Mouse (Mus musculus) small intestine, adult 2 months (tissue): ENCODE data around the gene Nkd1. TPM values are rescaled to one million over a fixed set of nuclear protein-coding genes. Genes with fewer than 3 reads are reported as not detected.

Experiments used
- H3K27ac ChIP-seq: fragments of 200-500 bp; 2 replicates; pipeline ENCODE4 v1.5.1; 2012; ENCODE audit warnings: low read depth, low read length, control low read depth, inconsistent platforms; ENCODE audit not compliant: insufficient read depth
- H3K27me3 ChIP-seq: fragments of 200-500 bp; 2 replicates; pipeline ENCODE4 v1.6.1; 2012; ENCODE audit warnings: mild to moderate bottlenecking, moderate library complexity, low read length, inconsistent platforms; ENCODE audit not compliant: control insufficient read depth, insufficient read depth
- H3K36me3 ChIP-seq: fragments of 200-500 bp; 2 replicates; pipeline ENCODE4 v1.6.1; 2012; ENCODE audit warnings: mild to moderate bottlenecking, low read length, control low read depth, inconsistent platforms; ENCODE audit not compliant: control insufficient read depth, insufficient read depth
- H3K4me1 ChIP-seq: fragments of 200-500 bp; 2 replicates; pipeline ENCODE4 v1.6.1; 2012; ENCODE audit warnings: low read length, inconsistent platforms, mixed read lengths; ENCODE audit not compliant: control insufficient read depth, insufficient read depth, insufficient read length
- H3K4me3 ChIP-seq: fragments of 200-500 bp; 2 replicates; pipeline ENCODE4 v1.5.1; 2012; ENCODE audit warnings: low read depth, mild to moderate bottlenecking, control low read depth, inconsistent platforms, low read length, moderate library complexity
- CTCF ChIP-seq: fragments of 200-500 bp; IDR thresholded peaks from 2 replicates; pipeline ENCODE4 v1.5.1; 2012; ENCODE audit warnings: low read depth, mild to moderate bottlenecking, control low read depth, inconsistent platforms, low read length, moderate library complexity, mixed read lengths; ENCODE audit not compliant: insufficient replicate concordance, insufficient read length; ENCODE audit errors: extremely low read depth
- POLR2A ChIP-seq: fragments of 200-500 bp; IDR thresholded peaks from 2 replicates; pipeline ENCODE4 v1.6.1; 2012; ENCODE audit warnings: low read depth, mild to moderate bottlenecking, control low read depth, inconsistent platforms, low read length, moderate library complexity
- WGBS: fragments of 180-500 bp; shearing (Covaris S2); methylation state at CpG from one replicate; pipeline ENCODE4 v1.1.7; 2018; 5-methylcytosine and 5-hydroxymethylcytosine counted together
- polyA plus RNA-seq: library from polyadenylated mRNA; depleted of rRNA; stranded (reverse); fragments of >200 nt; gene quantifications from 2 replicates; pipeline ENCODE4 v1.2.3, GENCODE M21; 2012

Gene Nkd1
- polyA plus RNA-seq, 1 experiment, result 18.3 TPM

DNA sequence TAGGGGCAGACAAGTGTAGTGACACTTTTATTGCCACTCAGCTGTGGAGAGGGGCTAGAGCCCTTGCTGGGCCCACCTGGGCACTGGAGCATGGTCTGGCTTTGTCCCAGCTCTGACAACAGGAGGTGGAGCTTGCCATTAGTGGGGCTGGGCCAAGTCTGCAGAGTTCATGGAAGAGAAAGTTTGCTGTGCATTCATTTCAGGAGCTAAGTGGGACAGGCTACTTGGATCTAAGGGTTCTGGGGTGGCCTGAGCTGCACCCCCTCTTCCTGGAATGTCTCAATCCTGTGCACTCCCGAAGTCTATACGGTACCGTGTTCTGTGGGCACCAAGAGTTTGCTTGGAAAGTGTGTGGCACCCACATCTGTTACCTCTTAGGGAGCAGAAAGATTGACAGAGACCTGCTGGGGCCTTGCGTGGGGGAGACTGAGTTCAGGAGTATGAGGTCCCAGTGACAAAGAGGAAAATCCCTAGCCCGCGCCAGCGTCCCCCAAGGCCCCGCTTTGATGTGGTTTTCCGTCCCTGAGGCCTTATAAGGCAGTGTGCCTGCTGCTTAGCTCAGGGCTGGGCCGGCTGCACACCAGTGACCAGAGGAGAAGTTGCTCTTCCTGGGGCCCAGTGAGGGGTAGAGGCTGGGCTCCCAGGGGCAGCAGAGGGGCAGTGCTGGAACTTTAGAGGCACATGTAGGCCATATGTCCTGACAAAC is 49.3 kb downstream of the Nkd1 start:
- H3K36me3 ChIP-seq, result no peaks in the 10 kb centered on the region
- no peak for TF ChIP-seq POLR2A
- TF ChIP-seq CTCF, result no peak

GRCm38 (mm10) chr8:88571434-88572184 is 50.5 kb downstream of the Nkd1 start:
- TF ChIP-seq CTCF, result no peak
- whole genome bisulfite sequencing, result 65% methylated on average over 14 of the region's 14 CpGs
- H3K27me3 ChIP-seq, result no peaks in the 10 kb centered on the region
- no peak overlapping the region for H3K4me3 ChIP-seq
- no peaks in the 10 kb centered on the region for H3K36me3 ChIP-seq
- peaks cover 3% of the 10 kb centered on the region for H3K4me1 ChIP-seq
- H3K27ac ChIP-seq, result peak overlapping the region; percentile 25; the same call in 1 of the 2 replicates

More for the DNA sequence above, 49.3 kb downstream of the Nkd1 start:
- H3K27ac ChIP-seq, result peak overlapping the region; percentile 25
- WGBS, result 68% methylated on average over 10 of the region's 10 CpGs
- peaks cover 4% of the 10 kb centered on the region; the same call in 1 of the 2 replicates for H3K4me1 ChIP-seq
- no peaks in the 10 kb centered on the region for H3K27me3 ChIP-seq
- H3K4me3 ChIP-seq, result no peak overlapping the region

DNA sequence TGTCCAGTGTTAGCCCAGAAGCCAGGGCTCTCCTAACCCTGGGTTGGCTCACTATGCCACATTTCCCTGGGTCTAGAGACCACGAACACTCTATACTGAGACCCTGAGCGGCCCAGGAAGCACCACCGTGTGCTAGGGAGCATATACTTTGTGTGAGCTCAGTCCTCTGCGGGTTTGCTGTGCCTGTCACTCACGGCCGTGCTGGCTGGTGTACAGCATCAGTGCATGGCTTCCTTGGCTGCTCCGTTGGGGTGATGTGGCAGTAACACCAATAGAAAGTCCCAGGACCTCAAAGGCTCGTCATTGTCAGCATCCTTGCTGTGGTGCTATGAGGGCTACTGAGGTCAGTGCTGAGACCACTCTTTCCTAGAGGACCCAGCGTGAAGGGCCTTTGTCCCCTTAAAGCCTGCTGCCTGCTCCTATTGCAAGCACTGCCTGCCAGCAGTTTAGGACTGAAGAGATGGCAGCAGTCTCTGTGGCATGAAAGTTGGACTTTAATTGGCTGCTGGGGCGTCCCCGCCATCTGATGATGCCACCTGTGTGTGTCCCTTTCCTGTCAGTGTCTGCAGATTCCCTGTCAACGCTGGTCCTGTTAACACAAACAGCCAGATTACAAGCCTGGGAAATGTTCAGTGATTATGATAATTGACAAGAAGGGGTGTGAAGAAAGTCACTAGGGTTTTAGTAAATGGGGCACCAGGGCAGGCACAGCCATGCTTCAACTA is 51.2 kb downstream of the Nkd1 start:
- no peak overlapping the region for H3K27ac ChIP-seq
- peaks cover 3% of the 10 kb centered on the region for H3K4me1 ChIP-seq
- H3K4me3 ChIP-seq, result no peak overlapping the region
- TF ChIP-seq CTCF (no peak), POLR2A (no peak)
- H3K27me3 ChIP-seq, result no peaks in the 10 kb centered on the region
- 90% methylated on average over 12 of the region's 12 CpGs for WGBS
- no peaks in the 10 kb centered on the region for H3K36me3 ChIP-seq

GRCm38 (mm10) chr8:88572941-88573645 is 51.9 kb downstream of the Nkd1 start:
- 74% methylated on average over 14 of the region's 14 CpGs for WGBS

GRCm38 (mm10) chr8:88574975-88575374 is 53.8 kb downstream of the Nkd1 start:
- Histone ChIP-seq H3K36me3 (no peaks in the 10 kb centered on the region), H3K4me1 (peaks cover 5% of the 10 kb centered on the region), H3K4me3 (no peak overlapping the region), H3K27ac (no peak overlapping the region), H3K27me3 (no peaks in the 10 kb centered on the region)
- 74% methylated on average over 5 of the region's 5 CpGs for WGBS
- TF ChIP-seq POLR2A, result no peak
- TF ChIP-seq CTCF, result no peak

More at GRCm38 (mm10) chr8:88572941-88573645, 51.9 kb downstream of the Nkd1 start:
- Histone ChIP-seq H3K27me3 (no peaks in the 10 kb centered on the region), H3K36me3 (no peaks in the 10 kb centered on the region), H3K4me1 (peaks cover 3% of the 10 kb centered on the region), H3K4me3 (no peak overlapping the region), H3K27ac (no peak overlapping the region)
- TF ChIP-seq CTCF (no peak), POLR2A (no peak)

DNA sequence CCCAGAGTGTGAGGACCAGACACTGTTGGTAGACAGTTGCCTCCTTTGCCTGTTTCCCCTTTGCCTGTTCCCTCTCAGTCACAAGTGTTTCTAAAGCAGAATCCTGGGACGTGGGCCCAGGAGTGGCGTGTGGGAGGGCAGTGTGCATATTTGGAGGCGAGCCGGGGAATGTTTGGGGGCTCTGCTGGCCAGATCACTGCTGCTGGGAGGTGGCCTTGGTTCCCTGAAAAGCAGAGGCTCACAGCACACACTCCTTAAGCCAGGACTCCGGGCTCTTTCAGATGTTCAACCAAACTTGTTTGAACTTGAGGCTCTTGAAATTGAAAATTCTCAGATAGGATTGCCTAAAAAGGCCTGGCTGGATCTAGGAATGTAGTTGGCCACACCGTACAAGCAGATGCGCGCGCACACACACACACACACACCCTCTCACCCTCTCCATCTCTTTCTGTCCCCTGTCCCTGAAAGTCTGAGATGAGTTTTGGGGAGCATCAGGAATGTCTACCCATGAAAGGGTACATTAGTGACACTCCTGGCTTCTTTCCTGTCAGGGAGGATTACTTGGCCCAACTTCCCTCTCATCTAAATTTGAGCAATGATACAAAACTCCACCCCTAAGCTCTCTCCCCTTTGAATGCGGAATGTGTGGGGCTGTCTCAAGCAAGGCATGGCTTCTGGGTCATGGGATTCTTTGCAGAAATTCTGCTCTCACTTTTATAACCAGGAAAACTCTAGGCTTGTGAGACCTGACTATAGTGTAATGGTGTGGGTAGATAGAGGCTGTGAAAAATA is 55.4 kb downstream of the Nkd1 start:
- Histone ChIP-seq H3K36me3 (no peaks in the 10 kb centered on the region), H3K27ac (peak overlapping the region; percentile 52), H3K27me3 (no peaks in the 10 kb centered on the region), H3K4me1 (peaks cover 8% of the 10 kb centered on the region), H3K4me3 (no peak overlapping the region)
- WGBS, result 85% methylated on average over 10 of the region's 10 CpGs
- TF ChIP-seq CTCF, result no peak
- TF ChIP-seq POLR2A, result no peak
